Mouse (Mus musculus) kidney, adult 8-10 months (tissue): ENCODE results near the gene Spata21.

ENCODE experiments used
- DNase-seq, 2 experiments: peaks; one replicate each; pipeline ENCODE4 v3.0.0; 2022

Gene Spata21

GRCm38 (mm10) chr4:141088033-141088432 is at the start of gene Spata21:
Gene Spata21, plus strand, starts transcription at chr4:141088333.
- DNase-seq: no peak

- peak in 1 of 2 experiments; percentile 28 for DNase-seq
Observed at GRCm38 (mm10) chr4:141041117-141041516, 47.0 kb upstream of the Spata21 start.

GRCm38 (mm10) chr4:141044816-141045215 is 43.3 kb upstream of the Spata21 start:
- peak in 1 of 2 experiments; percentile 45 for DNase-seq

DNA sequence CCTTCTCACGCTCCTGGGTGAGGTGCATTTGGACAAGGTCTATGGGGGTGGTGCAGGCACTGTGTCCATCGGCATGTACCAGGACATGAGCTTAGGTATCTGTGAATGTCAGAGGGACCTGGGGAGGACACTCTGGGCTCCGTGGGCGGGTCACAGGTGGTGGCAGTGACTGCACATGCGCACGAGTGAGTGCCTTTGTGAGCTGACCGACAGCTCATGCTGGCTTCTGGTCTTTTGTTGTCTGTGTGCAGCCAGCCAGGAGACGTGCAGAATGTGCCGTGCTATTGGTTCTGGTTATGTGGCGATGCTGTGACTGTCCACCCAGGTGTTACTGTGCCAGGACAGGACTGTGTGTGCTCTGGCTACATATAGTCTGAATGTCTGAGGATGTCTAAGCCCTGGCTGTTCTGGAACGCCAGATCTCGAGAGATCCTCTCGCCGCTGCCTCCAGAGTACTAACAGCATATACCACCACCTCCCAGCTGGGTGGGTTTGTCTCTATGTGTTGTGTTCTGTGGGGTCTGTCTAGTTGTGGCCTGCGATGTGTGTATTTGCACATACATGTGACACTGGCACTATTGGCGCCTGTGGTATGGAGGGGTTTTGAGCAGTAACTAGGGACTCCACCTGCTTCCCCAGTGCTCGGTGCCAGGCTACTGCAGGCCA is 39.2 kb upstream of the Spata21 start:
- DNase-seq: no peak

- peak; percentile 45 to 49 for DNase-seq
Observed at GRCm38 (mm10) chr4:141049476-141049835, 38.7 kb upstream of the Spata21 start.

DNA sequence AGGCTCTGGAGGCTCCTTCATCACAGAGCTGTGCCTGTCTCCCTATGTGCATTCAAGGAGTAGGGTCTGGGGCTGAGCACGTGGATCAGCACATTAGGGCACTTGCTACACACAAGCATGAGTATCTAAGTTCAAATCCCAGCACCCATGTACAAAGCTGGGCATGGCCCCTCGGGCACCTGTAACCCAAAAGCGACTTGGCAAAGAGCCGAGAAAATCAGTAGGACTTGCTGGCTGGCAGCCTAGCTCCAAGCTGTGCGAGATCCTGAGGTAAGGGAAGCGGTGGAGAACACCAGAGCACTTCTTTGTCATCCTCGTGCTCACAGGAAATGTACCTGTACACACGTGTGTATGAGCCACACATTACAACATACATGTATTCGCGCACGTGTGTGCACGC is 35.7 kb upstream of the Spata21 start:
- peak in 1 of 2 experiments; percentile 47 for DNase-seq

DNA sequence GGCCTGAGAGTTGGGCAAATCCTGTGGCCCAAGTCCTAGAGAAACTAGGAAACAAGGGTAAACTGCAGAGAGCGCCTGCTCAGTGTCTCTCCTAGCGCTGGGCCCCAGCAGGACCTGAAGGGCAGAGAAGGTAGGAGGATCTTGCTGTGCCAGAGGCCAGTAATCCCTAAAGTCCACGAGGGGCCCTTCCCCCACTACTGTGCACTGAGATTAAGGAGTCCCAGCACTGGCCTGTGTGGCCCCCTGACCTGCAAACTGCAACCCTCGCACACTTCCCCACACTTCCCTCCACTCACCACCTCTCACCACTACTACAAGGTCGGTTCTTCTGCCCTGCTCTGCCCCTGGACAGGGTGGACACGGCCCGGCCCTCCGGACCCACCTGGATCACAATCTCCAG is 35.0 kb upstream of the Spata21 start:
- DNase-seq: peak; percentile 69 to 75

DNA sequence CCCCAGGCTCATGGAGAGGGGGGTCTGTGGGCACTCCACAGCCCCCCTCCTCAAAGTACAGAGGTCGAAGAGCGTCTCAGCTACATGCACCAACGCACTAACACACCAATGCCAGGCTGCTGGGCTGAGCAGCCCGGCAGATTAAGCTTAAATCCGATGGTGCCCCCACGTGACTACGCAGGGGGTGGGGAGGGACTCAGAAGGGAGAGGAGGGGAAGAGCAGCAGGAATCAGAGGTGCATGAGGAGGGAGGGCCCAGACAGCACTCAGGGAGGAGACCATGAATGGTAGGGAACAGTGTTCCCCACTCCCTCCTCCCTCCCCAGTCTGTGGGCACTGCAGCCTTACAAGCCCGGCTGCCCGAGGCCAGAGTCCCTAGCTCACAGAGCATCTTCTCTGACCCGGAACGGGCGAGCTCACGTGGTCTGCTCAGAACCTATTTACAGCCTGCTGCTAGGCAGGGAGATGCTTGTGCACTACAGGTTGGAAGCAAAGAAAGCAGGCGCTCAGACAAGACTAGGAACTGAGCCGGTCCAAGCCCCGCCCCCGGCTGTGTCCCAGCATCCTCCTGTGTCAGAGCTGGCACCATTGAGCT is 34.5 kb upstream of the Spata21 start:
- DNase-seq: peak; percentile 95 to 98

DNA sequence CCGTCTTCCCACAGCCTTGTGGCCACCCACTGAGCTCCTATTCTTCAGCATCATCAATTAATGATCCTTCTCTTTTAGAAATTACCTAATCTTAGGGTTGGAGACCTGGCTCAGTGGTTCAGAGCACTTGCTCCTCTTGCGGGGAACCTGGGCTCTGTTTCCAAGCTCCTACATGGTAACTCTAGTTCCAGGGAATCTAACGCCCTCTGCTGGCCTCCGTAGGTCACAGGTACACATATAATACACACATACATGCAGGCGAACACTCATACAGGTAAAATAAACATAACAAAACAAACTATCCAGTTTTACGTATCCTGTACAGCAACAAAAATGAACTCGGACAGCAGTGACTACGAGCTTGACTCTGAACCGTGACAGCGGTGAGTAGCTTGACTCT is 31.2 kb upstream of the Spata21 start:
- no peak for DNase-seq

- DNase-seq: no peak
Observed at GRCm38 (mm10) chr4:141058835-141059234, 29.3 kb upstream of the Spata21 start.

GRCm38 (mm10) chr4:141059616-141060425 is 28.3 kb upstream of the Spata21 start:
- no peak for DNase-seq

DNA sequence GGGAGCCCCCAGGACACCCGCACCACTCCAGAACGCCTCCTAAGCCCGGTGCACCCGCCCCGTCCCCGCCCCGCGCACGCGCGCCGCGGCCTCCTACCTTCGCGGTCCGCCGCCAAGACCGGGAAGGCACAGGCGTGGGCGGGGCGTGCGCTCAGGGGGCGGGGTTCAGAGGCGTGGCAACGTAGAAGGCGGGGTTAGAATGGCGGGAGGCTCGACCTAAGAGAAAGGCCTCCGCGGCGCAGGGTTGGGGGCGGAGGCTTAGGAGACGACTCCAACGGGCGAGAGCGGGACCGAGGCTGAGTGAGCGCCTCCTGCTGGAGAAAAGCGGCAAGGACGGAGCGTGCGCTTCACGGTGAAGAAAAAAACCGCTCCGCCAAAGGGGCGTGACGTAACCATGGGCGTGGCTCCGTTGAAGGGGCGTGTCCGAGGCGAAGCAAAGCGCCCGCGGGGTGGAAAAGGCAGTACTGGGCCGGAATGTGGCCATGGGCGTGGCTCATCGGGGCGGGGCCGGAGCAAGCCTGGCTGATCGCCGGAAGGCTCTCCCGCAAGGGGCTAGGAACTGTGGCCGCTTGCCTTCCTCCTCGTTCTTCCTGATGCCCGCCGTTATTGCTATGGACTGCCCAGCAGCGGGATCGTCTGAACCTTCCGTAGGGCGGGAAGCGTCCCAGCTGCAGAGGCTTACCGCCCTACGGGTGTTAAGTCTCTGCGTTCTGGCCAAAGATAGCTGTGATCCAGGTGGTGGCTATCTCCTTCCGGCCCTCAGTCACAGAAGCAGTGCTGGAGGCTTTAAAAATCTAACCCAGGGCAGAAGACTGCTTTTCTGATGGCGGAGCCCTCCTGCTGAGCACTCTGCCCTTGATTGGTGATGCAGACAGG is 27.5 kb upstream of the Spata21 start, which contains the start of gene Crocc:
Gene Crocc (minus strand): TSS at position 125 of the 876 bp plus-strand sequence.
- DNase-seq: peak; percentile 98 to 99

- no peak for DNase-seq
Observed at GRCm38 (mm10) chr4:141064104-141064659, 24.0 kb upstream of the Spata21 start.

DNA sequence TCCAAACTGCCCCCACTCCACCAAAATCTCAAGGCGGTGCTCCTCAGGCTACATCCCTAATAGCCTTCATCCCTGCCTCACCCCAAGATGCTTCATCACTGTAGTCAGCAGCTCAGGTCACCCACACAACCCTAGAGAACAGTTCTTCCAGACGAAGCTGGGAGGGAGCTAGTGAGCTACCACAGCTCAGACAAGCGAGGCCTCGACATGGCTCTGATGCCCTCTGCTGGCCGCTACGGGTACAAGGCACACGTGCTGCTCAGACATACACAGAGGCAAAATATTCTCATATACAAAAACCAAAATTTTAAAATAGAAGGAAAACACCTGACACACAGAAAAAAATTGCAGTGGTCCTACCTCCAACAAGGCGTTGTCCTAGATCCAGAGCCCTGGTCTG is 23.0 kb upstream of the Spata21 start:
- DNase-seq: peak; percentile 82 to 87

DNA sequence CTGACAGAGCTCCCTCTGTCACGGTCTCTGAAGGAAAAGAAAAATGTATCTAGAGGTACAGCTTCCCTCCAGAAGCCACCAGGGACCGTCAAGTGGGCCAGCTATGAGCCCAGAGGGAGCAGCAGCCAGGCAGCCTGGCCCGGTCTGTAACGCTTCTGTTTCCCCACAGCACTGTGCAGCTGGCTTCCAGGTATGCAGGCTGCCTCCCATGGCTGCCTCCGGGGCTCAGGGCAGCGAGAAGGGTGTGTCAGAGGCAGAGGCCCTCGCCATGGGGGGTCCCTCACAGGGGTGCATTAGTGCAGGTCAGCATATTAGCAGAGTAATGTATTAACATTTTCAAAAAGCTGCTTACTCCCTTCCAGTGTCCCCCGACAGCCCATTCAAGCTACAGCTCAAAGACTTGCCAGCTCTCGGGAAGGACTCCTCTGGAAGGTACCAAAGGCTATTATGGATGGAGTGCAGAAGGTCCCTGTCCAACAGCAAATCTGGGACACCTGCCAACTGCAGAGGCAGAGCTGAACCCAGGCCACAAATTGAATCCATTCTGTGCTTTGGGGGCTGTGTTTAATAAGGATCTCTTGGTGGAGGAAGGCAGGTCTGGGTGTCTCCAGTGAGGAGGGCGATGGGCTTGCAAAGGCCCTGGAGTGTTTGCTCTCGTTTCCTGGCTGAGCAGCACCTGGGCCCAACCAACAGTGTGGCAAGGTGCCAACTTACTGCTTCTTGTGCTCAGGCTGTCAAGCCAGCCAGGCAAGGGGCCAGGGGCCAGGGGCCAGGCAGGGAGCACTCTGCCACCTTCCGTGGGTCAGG is 21.2 kb upstream of the Spata21 start:
- peak; percentile 83 to 88 for DNase-seq

DNA sequence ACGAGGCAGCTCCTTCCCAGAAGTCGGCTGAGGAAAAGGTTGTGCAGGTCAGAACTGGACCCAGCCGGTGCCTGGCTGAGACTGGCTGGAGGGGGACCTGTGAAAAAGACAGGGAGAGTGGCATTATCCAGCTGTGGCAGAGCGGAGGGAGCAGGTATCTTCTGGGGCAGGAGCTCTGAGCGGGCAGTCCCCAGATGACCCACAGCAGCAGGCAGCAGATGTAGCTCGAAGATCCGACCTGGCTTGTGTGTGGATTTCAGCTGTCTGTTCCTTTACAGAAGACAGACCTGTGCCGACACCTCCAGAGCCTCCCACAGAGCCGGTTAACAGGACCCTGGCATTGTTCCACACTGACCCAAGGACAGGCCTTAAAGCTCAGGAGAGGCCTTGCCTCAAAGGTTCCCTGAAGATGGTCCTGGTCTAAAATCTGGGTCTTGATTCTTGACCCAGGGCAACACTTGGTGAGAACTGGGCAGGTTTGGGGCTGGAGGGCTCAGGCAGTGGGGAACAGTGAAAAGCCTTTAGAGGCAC is 20.6 kb upstream of the Spata21 start:
- DNase-seq: peak in 1 of 2 experiments; percentile 42

DNA sequence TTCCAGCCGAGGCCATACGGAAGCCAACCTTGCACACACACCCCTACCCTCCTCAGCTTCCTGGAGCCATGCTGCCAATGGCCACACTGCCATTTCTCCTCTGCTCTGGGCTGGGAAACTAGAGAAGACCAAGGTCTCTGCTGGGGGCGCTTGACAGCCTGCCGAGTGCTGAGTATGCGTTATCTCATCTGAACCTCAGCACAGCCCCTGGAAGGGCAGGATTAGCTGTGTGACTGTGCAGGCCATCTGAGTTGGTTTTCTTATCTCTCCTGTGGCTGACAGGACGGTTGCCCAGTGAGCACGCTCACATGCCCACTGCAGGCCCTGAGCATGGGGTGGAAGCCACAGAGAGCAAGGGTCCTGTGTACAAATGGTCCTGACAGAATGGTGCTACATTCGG is 19.5 kb upstream of the Spata21 start:
- no peak for DNase-seq

DNA sequence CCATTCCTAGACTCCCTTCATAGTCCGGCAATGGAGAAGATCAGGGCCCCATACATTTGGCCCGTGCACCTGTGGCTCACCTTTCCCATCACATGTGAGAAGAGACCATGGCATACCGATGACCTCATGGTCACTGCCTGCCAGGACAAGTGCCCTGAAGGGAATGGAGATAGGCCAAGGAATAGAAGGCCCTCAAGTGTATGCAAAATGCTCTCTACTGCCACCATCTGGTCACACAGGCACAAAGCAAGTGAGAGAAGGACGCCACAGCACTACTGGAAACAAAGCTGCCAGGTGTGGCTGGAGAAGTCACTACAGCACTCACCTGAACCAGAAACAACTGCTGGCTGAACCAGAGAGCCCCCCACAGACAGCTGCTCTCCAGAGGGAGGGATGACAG is 18.4 kb upstream of the Spata21 start:
- peak; percentile 66 for DNase-seq

DNA sequence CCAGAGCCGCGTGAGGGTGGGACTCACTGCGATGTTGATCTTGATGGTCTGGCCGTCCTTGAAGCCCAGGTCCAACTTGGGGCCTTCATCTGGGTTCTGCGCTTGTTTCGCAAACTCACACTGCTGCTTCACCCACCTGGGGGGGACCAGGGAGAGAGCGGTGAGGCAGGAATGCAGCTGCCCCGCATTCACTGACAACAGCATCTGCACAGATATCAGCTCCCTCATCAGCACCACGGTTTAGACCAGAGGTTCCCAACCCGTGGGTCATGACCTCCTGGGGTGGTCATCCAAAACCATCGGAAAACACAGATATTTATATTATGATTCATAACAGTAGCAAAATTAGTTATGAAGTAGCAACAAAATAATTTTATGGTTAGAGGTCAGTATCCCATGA is 15.6 kb upstream of the Spata21 start:
- DNase-seq: no peak

GRCm38 (mm10) chr4:141073661-141074060 is 14.5 kb upstream of the Spata21 start:
- DNase-seq: no peak

DNA sequence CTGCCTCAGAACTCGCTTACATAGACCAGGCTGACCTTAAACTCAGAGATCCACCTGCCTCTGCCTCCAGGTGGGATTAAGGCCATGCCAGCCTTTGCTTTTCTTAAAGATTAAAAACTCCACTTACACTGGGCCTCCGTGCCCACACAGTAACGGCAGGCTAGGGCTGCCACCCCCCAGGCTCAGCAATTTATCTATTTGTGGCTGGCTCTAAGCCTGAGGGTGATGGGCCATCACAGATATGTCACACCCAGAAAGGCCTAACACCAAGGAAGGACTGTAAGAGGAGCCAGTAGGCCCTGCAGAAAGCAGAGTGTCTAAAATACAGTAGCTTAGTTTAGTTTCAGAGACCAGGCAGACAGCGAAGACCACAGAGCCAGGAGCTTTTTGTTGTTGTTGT is 14.0 kb upstream of the Spata21 start:
- no peak for DNase-seq
